Mouse (Mus musculus) forebrain, embryonic 10.5 days (tissue): Measurements from ENCODE around the gene Brat1. TPM values are rescaled to one million over a fixed set of nuclear protein-coding genes. Genes with fewer than 3 reads are reported as not detected.
A peak's percentile ranks its signal among the peaks of the same experiment; 100 is the strongest.

Experiments
- DNase-seq: peaks from one replicate; pipeline ENCODE4 v3.0.0-alpha.2; 2017; ENCODE audit warnings: low spot score; ENCODE audit errors: extremely low spot score
- H3K27ac ChIP-seq: fragments of 300-500 bp; sonication (generic); 2 replicates; pipeline ENCODE4 v1.5.1; 2016; ENCODE audit warnings: mild to moderate bottlenecking
- H3K27me3 ChIP-seq: fragments of 300-500 bp; sonication (generic); 2 replicates; pipeline ENCODE4 v1.6.1; 2016; ENCODE audit warnings: mild to moderate bottlenecking; ENCODE audit not compliant: poor library complexity, severe bottlenecking
- H3K36me3 ChIP-seq: fragments of 300-500 bp; sonication (generic); replicated peaks from 2 replicates; pipeline ENCODE4 v1.6.1; 2016; ENCODE audit warnings: mild to moderate bottlenecking, moderate library complexity
- H3K4me1 ChIP-seq: fragments of 300-500 bp; sonication (generic); 2 replicates; pipeline ENCODE4 v1.6.1; 2016
- H3K4me3 ChIP-seq: fragments of 300-500 bp; sonication (generic); 2 replicates; pipeline ENCODE4 v1.5.1; 2016; ENCODE audit warnings: mild to moderate bottlenecking, moderate library complexity
- H3K9me3 ChIP-seq: fragments of 300-500 bp; sonication (generic); 2 replicates; pipeline ENCODE4 v1.6.1; 2016; ENCODE audit warnings: mild to moderate bottlenecking, moderate library complexity
- WGBS: fragments of 180-500 bp; shearing (Covaris S2); methylation state at CpG from one replicate; pipeline ENCODE4 v1.1.7; 2016; 5-methylcytosine and 5-hydroxymethylcytosine counted together
- polyA plus RNA-seq: library from polyadenylated mRNA; unstranded; fragments of >200 nt; fragmentation: Nextera tagmentation; extraction: Ambion mirVana; gene quantifications from 2 replicates; pipeline ENCODE4 v1.2.1, GENCODE M21; 2016

Gene Brat1
- polyA plus RNA-seq, 1 experiment from 2014 or later = 23.6 TPM

DNA sequence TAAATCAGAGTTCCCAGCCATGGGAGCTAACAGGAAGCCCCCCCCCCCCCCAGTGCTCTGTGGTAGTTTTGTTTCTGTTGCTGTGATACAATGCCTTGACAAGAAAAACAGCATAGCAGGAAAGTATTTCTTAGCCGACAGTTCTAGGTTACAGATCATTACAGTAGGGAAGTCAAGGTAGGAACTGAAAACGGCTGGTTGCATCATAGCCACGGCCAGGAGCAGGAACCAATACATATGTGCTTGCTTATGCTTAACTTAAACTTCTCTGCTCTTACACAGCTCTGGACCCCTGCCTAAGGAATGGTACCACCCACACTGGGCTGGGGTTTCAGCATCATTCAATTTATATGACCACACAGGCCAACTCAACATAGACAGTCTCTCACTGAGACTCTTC lies 28.5 kb downstream of the Brat1 start:
- no peak overlapping the region for H3K4me3 ChIP-seq
- no peak for DNase-seq
- H3K27me3 ChIP-seq = peaks cover 48% of the 10 kb centered on the region
- peaks cover 7% of the 10 kb centered on the region; the same call in 1 of the 2 replicates for H3K9me3 ChIP-seq
- WGBS = 81% methylated on average over 3 of the region's 3 CpGs
- H3K36me3 ChIP-seq = no peaks in the 10 kb centered on the region
- H3K4me1 ChIP-seq = peaks cover 13% of the 10 kb centered on the region
- H3K27ac ChIP-seq = no peak overlapping the region

DNA sequence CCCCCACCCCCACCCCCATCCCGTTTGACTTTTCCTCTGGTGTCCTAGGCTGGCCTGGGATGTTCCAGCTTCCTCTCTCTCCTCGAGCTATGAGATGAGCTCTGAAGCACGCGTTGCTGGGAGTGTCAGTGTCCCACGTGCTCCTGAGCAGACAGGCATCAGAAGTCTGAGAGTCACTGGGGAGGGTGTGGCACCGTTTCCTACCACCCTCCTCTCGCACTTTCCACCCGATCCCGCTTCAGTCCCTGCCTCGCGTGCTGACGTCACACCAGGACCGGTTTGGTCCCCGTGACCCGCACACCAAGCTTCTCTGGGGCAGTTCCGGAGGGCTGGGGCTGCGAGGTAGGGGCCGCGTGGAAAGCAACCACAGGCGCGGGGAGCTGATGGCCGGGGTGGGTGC lies 30.5 kb downstream of the Brat1 start:
- DNase-seq = peak; percentile 30
- under 1% methylated on average over 22 of the region's 22 CpGs for WGBS
- peak overlapping the region; percentile 17; the same call in 1 of the 2 replicates for H3K27ac ChIP-seq
- H3K36me3 ChIP-seq = no peaks in the 10 kb centered on the region
- peaks cover 48% of the 10 kb centered on the region for H3K27me3 ChIP-seq
- H3K4me3 ChIP-seq = peak overlapping the region; percentile 48
- H3K4me1 ChIP-seq = peaks cover 13% of the 10 kb centered on the region
- H3K9me3 ChIP-seq = peaks cover 7% of the 10 kb centered on the region; the same call in 1 of the 2 replicates

DNA sequence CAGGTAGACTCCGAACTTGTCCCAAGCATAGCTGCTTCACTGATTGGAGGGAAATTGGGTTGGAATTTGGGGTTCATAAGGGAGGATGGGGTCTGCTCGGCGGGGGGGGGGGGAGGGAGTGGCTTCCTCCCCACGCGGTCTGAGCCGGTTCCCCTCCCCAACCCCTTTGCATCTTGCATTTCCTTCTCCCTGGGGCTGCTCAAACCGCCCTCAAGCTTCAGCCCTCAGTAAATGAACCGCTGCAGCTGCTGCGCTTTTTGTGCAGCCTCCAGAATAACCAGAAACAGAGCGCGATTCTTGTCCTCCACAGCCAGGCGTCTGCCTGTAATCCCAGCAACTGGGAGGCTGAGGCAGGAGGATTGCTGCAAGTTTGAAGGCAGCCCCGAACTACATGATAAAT lies 31.4 kb downstream of the Brat1 start:
- no peak for DNase-seq
- H3K36me3 ChIP-seq = no peaks in the 10 kb centered on the region
- H3K9me3 ChIP-seq = peaks cover 7% of the 10 kb centered on the region; the same call in 1 of the 2 replicates
- H3K27me3 ChIP-seq = peaks cover 48% of the 10 kb centered on the region
- H3K4me3 ChIP-seq = peak overlapping the region; percentile 48
- H3K27ac ChIP-seq = no peak overlapping the region
- H3K4me1 ChIP-seq = peaks cover 13% of the 10 kb centered on the region
- WGBS = 20% methylated on average over 13 of the region's 13 CpGs

DNA sequence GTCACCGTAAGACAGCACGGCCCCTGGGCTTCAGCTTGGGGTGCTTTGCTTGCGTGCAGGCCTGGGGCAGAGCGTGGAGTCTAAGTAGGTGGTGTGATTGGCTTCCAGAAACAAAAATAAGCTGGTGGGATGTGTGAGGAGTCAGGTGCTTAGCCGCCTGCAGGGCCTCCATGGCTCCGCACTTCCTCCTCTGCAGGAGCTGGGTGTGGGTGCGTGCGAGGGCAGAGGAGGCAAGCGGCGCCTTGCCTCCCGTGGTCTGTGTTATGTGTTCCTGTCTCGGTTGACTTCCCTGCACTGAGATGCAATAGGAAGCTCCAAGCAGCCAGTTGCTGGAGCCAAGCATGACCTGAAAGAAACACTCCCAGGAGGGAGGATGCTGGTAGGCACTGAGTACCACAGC lies 35.0 kb downstream of the Brat1 start:
- 85% methylated on average over 12 of the region's 12 CpGs for WGBS
- Histone ChIP-seq H3K36me3 (no peaks in the 10 kb centered on the region), H3K27ac (no peak overlapping the region), H3K4me1 (peaks cover 17% of the 10 kb centered on the region), H3K4me3 (no peak overlapping the region), H3K27me3 (peaks cover 33% of the 10 kb centered on the region), H3K9me3 (peaks cover 7% of the 10 kb centered on the region; the same call in 1 of the 2 replicates)
- DNase-seq = no peak

DNA sequence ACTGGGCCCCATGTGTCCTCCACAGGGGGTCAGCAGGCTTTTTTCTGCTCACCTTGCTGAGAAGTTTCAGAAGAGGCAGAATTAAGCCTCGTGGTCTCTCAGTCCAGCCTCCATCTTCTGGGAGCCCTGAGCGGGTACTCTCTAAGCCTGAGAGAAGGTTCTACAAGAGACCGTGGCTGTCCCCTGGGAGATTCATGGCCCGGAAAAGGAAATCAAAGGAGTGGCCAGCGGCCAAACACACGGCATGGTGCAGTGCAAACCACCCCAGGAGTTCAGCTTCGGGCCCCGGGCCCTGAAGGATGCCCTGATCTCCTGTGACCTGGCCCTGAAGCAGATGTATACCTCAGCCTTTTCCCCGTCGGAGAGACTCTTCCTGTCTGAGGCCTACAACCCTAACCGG lies 36.2 kb downstream of the Brat1 start:
- Histone ChIP-seq H3K36me3 (no peaks in the 10 kb centered on the region), H3K4me1 (peaks cover 6% of the 10 kb centered on the region), H3K4me3 (no peak overlapping the region), H3K9me3 (peaks cover 6% of the 10 kb centered on the region; the same call in 1 of the 2 replicates), H3K27ac (no peak overlapping the region), H3K27me3 (peaks cover 20% of the 10 kb centered on the region)
- DNase-seq = no peak
- WGBS = 81% methylated on average over 11 of the region's 11 CpGs

DNA sequence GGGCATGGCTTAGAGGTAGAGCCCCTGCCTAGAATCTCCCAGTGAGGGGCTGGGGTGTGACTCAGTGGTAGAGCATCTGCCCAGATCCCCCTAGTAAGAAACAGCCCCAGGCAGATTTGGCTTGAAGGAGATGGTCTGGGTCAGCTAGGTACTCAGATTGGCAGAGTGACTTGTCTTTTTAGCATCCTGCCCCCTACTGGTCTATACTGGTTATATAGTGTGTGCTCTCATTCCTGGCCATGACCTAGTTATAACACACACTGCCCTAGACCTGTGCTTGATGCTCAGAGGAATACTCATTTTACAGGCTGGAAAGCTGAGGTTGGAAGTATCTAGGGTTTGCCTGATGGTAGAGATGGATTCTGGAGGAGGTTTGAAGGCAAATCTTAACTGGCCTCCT lies 37.1 kb downstream of the Brat1 start:
- no peak for DNase-seq
- Histone ChIP-seq H3K36me3 (no peaks in the 10 kb centered on the region), H3K9me3 (no peaks in the 10 kb centered on the region), H3K27ac (no peak overlapping the region), H3K27me3 (peaks cover 12% of the 10 kb centered on the region), H3K4me3 (no peak overlapping the region), H3K4me1 (peaks cover 4% of the 10 kb centered on the region; the same call in 1 of the 2 replicates)

DNA sequence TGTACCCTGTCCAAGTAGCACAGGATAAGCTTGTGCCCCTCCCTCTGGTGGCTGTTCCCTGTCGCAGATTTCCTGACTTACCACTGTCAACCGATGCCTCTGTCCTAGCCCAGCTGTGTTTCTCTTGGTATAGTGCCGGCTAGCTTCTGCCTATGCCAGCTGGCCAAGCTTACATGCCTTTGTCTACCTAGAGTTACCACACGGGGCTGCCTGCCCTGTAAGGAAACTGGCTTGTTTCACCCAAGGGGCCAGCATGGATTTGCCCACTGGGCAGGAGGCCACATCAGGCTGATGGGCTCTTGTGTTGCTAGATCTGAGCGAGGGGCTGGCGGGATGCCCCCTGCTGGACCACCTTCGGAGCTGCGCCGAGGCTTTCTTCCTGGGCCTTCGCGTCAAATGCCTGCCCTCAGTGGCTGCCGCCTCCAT lies 38.9 kb downstream of the Brat1 start:
- peaks cover 9% of the 10 kb centered on the region for H3K4me1 ChIP-seq
- WGBS = 33% methylated on average over 12 of the region's 12 CpGs
- H3K9me3 ChIP-seq = no peaks in the 10 kb centered on the region
- H3K27me3 ChIP-seq = no peaks in the 10 kb centered on the region
- H3K36me3 ChIP-seq = no peaks in the 10 kb centered on the region
- no peak overlapping the region for H3K4me3 ChIP-seq
- DNase-seq = no peak
- H3K27ac ChIP-seq = 0 out of 2 replicates have a peak overlapping the region, but pooled peaks have one; percentile 18

DNA sequence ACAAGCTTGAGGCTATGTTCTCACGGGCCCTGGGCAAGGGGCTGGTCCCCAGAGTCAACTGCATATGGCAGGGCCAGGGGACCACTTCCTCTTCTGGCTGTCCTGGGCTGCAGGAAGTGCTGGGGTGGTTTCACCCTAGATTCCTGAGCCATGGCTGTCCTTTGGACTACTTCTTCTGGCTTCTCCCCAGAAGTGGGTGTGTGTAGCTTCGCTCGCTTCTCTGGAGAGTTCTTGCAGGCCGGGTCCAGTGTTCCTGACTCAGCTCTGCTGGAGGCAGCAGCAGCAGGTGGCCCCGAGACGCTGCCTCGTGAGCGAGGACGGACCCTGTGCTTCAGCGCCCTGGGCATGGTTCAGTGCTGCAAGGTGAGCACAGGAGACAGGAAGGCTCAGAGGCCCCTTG lies 43.6 kb downstream of the Brat1 start:
- Histone ChIP-seq H3K4me3 (no peak overlapping the region), H3K4me1 (peaks cover 17% of the 10 kb centered on the region), H3K9me3 (peaks cover 8% of the 10 kb centered on the region), H3K27me3 (no peaks in the 10 kb centered on the region), H3K27ac (peak overlapping the region; percentile 49), H3K36me3 (0 out of 2 replicates have a peak, but pooled peaks cover 3% of the 10 kb centered on the region)
- DNase-seq = no peak
- WGBS = 90% methylated on average over 10 of the region's 10 CpGs

DNA sequence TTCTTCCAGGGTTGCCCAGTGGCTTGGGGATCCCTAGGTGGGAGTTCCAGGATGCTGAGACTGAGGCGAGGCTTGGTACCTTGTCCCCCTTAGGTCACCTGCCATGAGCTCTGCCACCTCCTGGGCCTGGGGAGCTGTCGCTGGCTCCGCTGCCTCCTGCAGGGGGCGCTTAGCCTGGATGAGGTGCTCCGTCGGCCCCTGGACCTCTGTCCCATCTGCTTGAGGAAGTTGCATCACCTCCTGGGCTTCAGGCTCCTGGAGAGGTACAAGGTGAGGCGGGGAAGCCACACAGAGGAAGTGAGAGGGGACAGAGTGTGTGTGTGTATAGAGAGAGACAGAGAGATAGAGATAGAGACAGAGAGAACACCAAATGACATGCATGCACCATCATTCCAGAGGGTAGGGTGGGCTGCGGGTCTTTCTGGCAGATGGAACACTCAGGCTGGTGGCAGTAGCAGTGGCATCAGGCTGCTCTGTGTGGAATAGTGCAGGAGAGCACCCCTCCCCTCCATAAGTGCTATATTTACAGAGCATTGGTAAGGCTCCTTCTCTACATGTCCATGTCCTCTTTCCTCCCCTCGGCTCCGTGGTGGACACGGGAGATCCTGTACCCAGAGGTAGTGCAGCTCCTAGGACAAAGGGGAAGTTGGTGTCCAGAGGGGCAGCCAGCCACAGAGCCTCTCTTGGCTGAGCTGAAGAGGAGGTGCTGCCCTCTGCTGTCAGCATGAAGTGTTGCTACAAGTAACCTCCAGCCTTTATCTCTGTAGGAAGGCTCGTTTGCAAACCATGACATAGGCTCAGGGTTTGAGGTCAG lies 44.5 kb downstream of the Brat1 start:
- DNase-seq = peak; percentile 75
- Histone ChIP-seq H3K36me3 (0 out of 2 replicates have a peak, but pooled peaks cover 3% of the 10 kb centered on the region), H3K27ac (peak overlapping the region; percentile 88), H3K4me1 (peaks cover 13% of the 10 kb centered on the region), H3K27me3 (no peaks in the 10 kb centered on the region), H3K4me3 (peak overlapping the region; percentile 44), H3K9me3 (peaks cover 8% of the 10 kb centered on the region)
- WGBS = 22% methylated on average over 12 of the region's 12 CpGs

DNA sequence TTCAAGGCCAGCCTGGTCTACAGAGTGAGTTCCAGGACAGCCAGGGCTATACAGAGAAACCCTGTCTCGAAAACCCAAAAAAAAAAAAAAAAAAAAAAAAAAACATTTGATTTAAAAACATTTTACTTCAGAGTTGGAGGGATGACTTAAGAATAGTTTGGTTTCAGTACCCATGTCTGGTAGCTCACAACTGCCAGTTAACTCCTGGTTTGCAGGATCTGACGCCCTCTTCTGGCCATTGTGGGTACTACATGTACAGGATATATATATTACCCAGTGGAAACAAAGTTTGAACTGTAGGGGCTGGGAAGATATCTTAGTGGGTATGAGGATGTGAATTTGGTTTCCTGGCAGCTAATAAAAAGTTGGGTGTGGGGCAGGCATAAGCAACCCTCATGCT lies 46.1 kb downstream of the Brat1 start:
- Histone ChIP-seq H3K4me1 (peaks cover 13% of the 10 kb centered on the region), H3K9me3 (peaks cover 8% of the 10 kb centered on the region), H3K27me3 (no peaks in the 10 kb centered on the region), H3K4me3 (no peak overlapping the region), H3K27ac (no peak overlapping the region), H3K36me3 (0 out of 2 replicates have a peak, but pooled peaks cover 3% of the 10 kb centered on the region)
- 0% methylated on average over 1 of the region's 2 CpGs for WGBS
- no peak for DNase-seq

DNA sequence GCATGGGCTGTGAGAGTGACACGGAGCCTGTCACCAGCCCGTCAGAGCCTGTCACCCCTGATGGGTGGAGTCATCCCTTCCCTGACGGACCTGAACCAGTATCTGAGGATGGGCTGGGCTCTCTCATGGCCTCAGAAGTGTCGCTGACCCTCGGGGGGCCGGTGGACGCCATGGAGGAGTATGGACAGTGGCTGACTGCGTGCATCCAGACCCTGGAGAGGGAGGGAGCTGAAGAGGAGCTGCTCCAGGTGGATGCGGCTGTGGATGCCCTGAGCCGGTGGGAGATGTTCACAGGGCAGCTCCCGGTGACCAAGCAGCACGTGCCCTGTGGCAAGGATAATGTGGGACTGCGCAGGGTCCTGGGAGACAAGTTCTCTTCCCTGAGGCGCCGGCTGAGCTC lies 47.2 kb downstream of the Brat1 start:
- H3K4me1 ChIP-seq = peaks cover 13% of the 10 kb centered on the region
- H3K36me3 ChIP-seq = peaks cover 3% of the 10 kb centered on the region; the same call in 1 of the 2 replicates
- H3K27ac ChIP-seq = no peak overlapping the region
- 94% methylated on average over 15 of the region's 15 CpGs for WGBS
- H3K9me3 ChIP-seq = peaks cover 8% of the 10 kb centered on the region
- no peak overlapping the region for H3K4me3 ChIP-seq
- no peak for DNase-seq
- no peaks in the 10 kb centered on the region for H3K27me3 ChIP-seq

DNA sequence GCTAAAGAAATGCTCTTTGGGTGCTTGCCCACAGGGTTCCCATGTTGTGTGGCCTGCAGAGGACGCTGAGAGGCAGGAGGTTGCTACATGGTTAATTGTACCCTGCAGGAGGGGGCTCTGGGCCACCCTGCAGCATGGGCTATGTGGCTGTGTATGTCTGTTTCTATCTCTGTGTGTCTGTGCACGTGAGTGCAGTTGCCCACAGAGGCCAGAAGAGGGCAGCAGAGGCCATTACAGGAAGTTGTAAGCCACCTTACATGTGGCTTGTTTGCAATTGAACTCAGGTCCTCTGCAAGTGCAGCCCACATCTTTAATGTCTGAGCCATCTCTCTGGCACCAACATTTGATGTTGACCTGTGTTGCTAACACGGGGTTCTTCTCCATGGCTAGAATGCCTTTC lies 47.8 kb downstream of the Brat1 start:
- H3K27ac ChIP-seq = no peak overlapping the region
- no peaks in the 10 kb centered on the region for H3K27me3 ChIP-seq
- no peak for DNase-seq
- no peak overlapping the region for H3K4me3 ChIP-seq
- peaks cover 3% of the 10 kb centered on the region; the same call in 1 of the 2 replicates for H3K36me3 ChIP-seq
- peaks cover 8% of the 10 kb centered on the region for H3K9me3 ChIP-seq
- WGBS = 90% methylated on average over 3 of the region's 3 CpGs
- peaks cover 13% of the 10 kb centered on the region for H3K4me1 ChIP-seq

DNA sequence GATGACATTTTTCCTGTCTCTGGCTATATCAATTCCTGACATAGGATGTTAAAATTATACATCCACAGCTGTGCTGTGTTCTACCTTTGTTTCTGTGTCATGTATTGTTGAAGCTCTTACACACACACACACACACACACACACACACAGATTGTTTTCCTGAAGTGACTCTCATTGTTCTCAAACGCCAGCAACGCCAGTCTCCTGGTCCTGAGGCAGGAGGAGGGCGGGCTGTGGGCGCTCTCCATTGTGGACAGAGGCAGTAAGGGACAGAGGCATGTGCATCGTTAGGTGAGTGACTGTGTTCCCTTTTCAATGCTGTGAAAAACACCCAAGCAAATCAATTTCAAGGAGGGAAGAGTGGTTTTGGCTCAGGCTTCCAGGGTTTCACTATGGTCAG lies 48.4 kb downstream of the Brat1 start:
- no peak for DNase-seq
- Histone ChIP-seq H3K27me3 (no peaks in the 10 kb centered on the region), H3K27ac (0 out of 2 replicates have a peak overlapping the region, but pooled peaks have one; percentile 15), H3K9me3 (peaks cover 8% of the 10 kb centered on the region), H3K36me3 (peaks cover 8% of the 10 kb centered on the region), H3K4me1 (peaks cover 13% of the 10 kb centered on the region), H3K4me3 (no peak overlapping the region)
- 66% methylated on average over 5 of the region's 5 CpGs for WGBS
